Mouse (Mus musculus) lung, postnatal 0 days (tissue): ENCODE data around the gene Foxd1.

Source experiments
- CTCF ChIP-seq: IDR thresholded peaks from 2 replicates; pipeline ENCODE4 v1.5.1; 2016; ENCODE audit warnings: antibody characterized with exemption, mild to moderate bottlenecking
- EP300 ChIP-seq: IDR thresholded peaks from 2 replicates; pipeline ENCODE4 v1.6.1; 2016; ENCODE audit warnings: antibody characterized with exemption, mild to moderate bottlenecking, control low read depth

DNA sequence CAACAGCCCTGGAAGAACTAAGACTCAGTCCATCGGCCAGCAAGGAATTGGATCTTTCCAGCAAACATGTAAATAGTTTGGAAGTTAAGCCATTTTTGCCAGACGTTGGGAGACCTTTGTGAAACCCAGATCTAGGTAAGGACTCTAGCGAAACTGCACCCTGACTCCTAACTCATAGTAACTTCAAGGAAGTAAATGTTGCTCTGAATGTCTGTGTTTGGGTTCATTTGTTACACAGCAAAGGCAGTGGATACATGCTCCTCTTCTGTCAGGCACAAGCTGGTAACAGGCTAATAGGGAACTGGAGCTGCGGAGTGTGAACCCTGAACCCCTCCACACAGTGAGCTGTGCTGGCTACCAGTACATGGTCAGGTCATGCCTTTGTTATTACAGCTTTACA, 28.7 kb downstream of the Foxd1 start:
- TF ChIP-seq EP300 (no peak), CTCF (no peak)
